Mouse (Mus musculus) megakaryocyte, embryonic 14.5 days (primary cell): ENCODE results near the gene Slc41a3. TPM values are rescaled to one million over a fixed set of nuclear protein-coding genes. Genes with fewer than 3 reads are reported as not detected.

Source experiments
- H3K27me3 ChIP-seq: replicated peaks from 2 replicates; pipeline ENCODE3; 2012; ENCODE audit warnings: inconsistent platforms
- H3K36me3 ChIP-seq: replicated peaks from 2 replicates; pipeline ENCODE3; 2012; ENCODE audit warnings: low read length, inconsistent platforms, mixed read lengths
- H3K4me1 ChIP-seq: 2 replicates; pipeline ENCODE4 v1.6.1; 2012; ENCODE audit warnings: inconsistent platforms
- H3K4me3 ChIP-seq: replicated peaks from 2 replicates; pipeline ENCODE3; 2012; ENCODE audit warnings: moderate library complexity, mild to moderate bottlenecking, inconsistent platforms
- H3K9me3 ChIP-seq: 2 replicates; pipeline ENCODE4 v1.6.1; 2012; ENCODE audit warnings: inconsistent platforms
- FLI1 ChIP-seq: IDR thresholded peaks from 2 replicates; pipeline ENCODE4 v1.6.1; 2012; ENCODE audit warnings: low read length, inconsistent platforms, mixed read lengths
- GATA1 ChIP-seq: IDR thresholded peaks from 3 replicates; pipeline ENCODE4 v1.6.1; 2012; ENCODE audit warnings: mixed read lengths, low read length, inconsistent platforms, borderline replicate concordance
- polyA plus RNA-seq: library from polyadenylated mRNA; stranded (reverse); fragments of >175 nt; gene quantifications from 2 replicates; pipeline ENCODE4 v1.2.3, GENCODE M21; 2012; ENCODE audit warnings: low replicate concordance; ENCODE audit not compliant: insufficient read depth

Slc41a3 gene
- polyA plus RNA-seq, 1 experiment = 13.2 TPM

GRCm38 (mm10) chr6:90688742-90689141 lies 84.2 kb downstream of the Slc41a3 start:
- Histone ChIP-seq H3K4me3 (no peak overlapping the region), H3K36me3 (peaks cover 98% of the 10 kb centered on the region), H3K27me3 (no peaks in the 10 kb centered on the region), H3K4me1 (peaks cover 41% of the 10 kb centered on the region), H3K9me3 (no peaks in the 10 kb centered on the region)
- TF ChIP-seq GATA1 (no peak), FLI1 (no peak)

- Histone ChIP-seq H3K27me3 (no peaks in the 10 kb centered on the region), H3K9me3 (no peaks in the 10 kb centered on the region), H3K4me3 (no peak overlapping the region), H3K36me3 (peaks cover 98% of the 10 kb centered on the region), H3K4me1 (peaks cover 40% of the 10 kb centered on the region)
- TF ChIP-seq FLI1 (no peak), GATA1 (no peak)
Measured at GRCm38 (mm10) chr6:90689500-90689899, 85.0 kb downstream of the Slc41a3 start.

- peaks cover 99% of the 10 kb centered on the region for H3K36me3 ChIP-seq
- peaks cover 55% of the 10 kb centered on the region for H3K4me1 ChIP-seq
Measured at GRCm38 (mm10) chr6:90691935-90692334, 87.4 kb downstream of the Slc41a3 start.

GRCm38 (mm10) chr6:90692404-90692803 lies 87.9 kb downstream of the Slc41a3 start:
- no peaks in the 10 kb centered on the region for H3K9me3 ChIP-seq
- no peak overlapping the region for H3K4me3 ChIP-seq
- H3K27me3 ChIP-seq = no peaks in the 10 kb centered on the region
- H3K4me1 ChIP-seq = peaks cover 60% of the 10 kb centered on the region
- no peak for TF ChIP-seq GATA1
- no peak for TF ChIP-seq FLI1
- peaks cover 99% of the 10 kb centered on the region for H3K36me3 ChIP-seq

More at GRCm38 (mm10) chr6:90691935-90692334, 87.4 kb downstream of the Slc41a3 start:
- TF ChIP-seq GATA1 (no peak), FLI1 (no peak)
- Histone ChIP-seq H3K9me3 (no peaks in the 10 kb centered on the region), H3K27me3 (no peaks in the 10 kb centered on the region), H3K4me3 (no peak overlapping the region)

- peaks cover 91% of the 10 kb centered on the region for H3K36me3 ChIP-seq
- H3K4me3 ChIP-seq = no peak overlapping the region
- no peaks in the 10 kb centered on the region for H3K27me3 ChIP-seq
- H3K9me3 ChIP-seq = no peaks in the 10 kb centered on the region
- peaks cover 59% of the 10 kb centered on the region for H3K4me1 ChIP-seq
- no peak for TF ChIP-seq GATA1
- TF ChIP-seq FLI1 = no peak
Measured at GRCm38 (mm10) chr6:90695754-90696153, 91.2 kb downstream of the Slc41a3 start.

Other genes starting within 250 kb of the Slc41a3 start
- 7.1 and 22.5 TPM in 2 replicates for gene Zxdc, start 235.2 kb upstream of the Slc41a3 start, polyA plus RNA-seq
- gene Cfap100, start 175.9 kb upstream of the Slc41a3 start, polyA plus RNA-seq = 0.20 TPM in 1 of 2 replicates, not detected in the other
- 0.12 and 3.0 TPM in 2 replicates for gene Klf15, start 142.1 kb upstream of the Slc41a3 start, polyA plus RNA-seq
- gene Aldh1l1, start 118.3 kb upstream of the Slc41a3 start, polyA plus RNA-seq = 7.3 and 7.4 TPM in 2 replicates